Mouse (Mus musculus) liver, adult 2 months (tissue): ENCODE measurements around the gene Ifitm10. TPM values are rescaled to one million over a fixed set of nuclear protein-coding genes. Genes with fewer than 3 reads are reported as not detected.

Experiments used
- DNase-seq: peaks from one replicate; pipeline ENCODE4 v3.0.0-alpha.2; 2011; ENCODE audit warnings: low read depth, low spot score; ENCODE audit errors: extremely low read depth
- H3K27ac ChIP-seq: fragments of 200-500 bp; replicated peaks from 2 replicates; pipeline ENCODE4 v1.5.1; 2012; ENCODE audit warnings: low read depth, mild to moderate bottlenecking, control low read depth, inconsistent platforms, low read length; ENCODE audit not compliant: insufficient read depth
- H3K27me3 ChIP-seq: fragments of 200-500 bp; 2 replicates; pipeline ENCODE4 v1.6.1; 2012; ENCODE audit warnings: mild to moderate bottlenecking, moderate library complexity, low read length, inconsistent platforms; ENCODE audit not compliant: control insufficient read depth, insufficient read depth
- H3K36me3 ChIP-seq: fragments of 200-500 bp; 2 replicates; pipeline ENCODE4 v1.6.1; 2012; ENCODE audit warnings: low read length, inconsistent platforms; ENCODE audit not compliant: control insufficient read depth, insufficient read depth
- H3K4me1 ChIP-seq: fragments of 200-500 bp; 2 replicates; pipeline ENCODE4 v1.6.1; 2011; ENCODE audit warnings: low read length; ENCODE audit not compliant: control insufficient read depth, insufficient read depth
- H3K4me3 ChIP-seq: fragments of 200-500 bp; 2 replicates; pipeline ENCODE4 v1.5.1; 2011; ENCODE audit warnings: low read depth, mild to moderate bottlenecking, control low read depth, low read length, moderate library complexity; ENCODE audit not compliant: insufficient read depth
- H3K79me2 ChIP-seq: fragments of 200-500 bp; 2 replicates; pipeline ENCODE4 v1.6.1; 2012; ENCODE audit warnings: inconsistent platforms, mild to moderate bottlenecking, low read length, moderate library complexity; ENCODE audit not compliant: control insufficient read depth, insufficient read depth
- H3K9ac ChIP-seq: fragments of 200-500 bp; 2 replicates; pipeline ENCODE4 v1.6.1; 2012; ENCODE audit warnings: low read depth, mild to moderate bottlenecking, control low read depth, inconsistent platforms, low read length
- CTCF ChIP-seq: fragments of 200-500 bp; IDR thresholded peaks from 2 replicates; pipeline ENCODE4 v1.5.1; 2011; ENCODE audit warnings: low read depth, low read length, control low read depth
- POLR2A ChIP-seq: fragments of 200-500 bp; IDR thresholded peaks from 2 replicates; pipeline ENCODE4 v1.6.1; 2011; ENCODE audit warnings: low read length, control low read depth; ENCODE audit not compliant: insufficient read depth; ENCODE audit errors: extremely low read depth
- WGBS: fragments of 180-500 bp; shearing (Covaris S2); methylation state at CpG from one replicate; pipeline ENCODE4 v1.1.7; 2018; 5-methylcytosine and 5-hydroxymethylcytosine counted together
- polyA plus RNA-seq: library from polyadenylated mRNA; depleted of rRNA; stranded (reverse); fragments of >200 nt; gene quantifications from 2 replicates; pipeline ENCODE4 v1.2.3, GENCODE M21; 2012
- total RNA-seq: library from RNA; depleted of rRNA; stranded (reverse); fragments of >200 nt; gene quantifications from 2 replicates; pipeline ENCODE4 v1.2.3, GENCODE M21; 2014

Ifitm10 gene
- total and polyA plus RNA-seq, 2 experiments: 0.65 to 0.71 TPM

- no peak overlapping the region for H3K4me3 ChIP-seq
- H3K36me3 ChIP-seq: peaks cover 3% of the 10 kb centered on the region
- 85% methylated on average over 3 of the region's 3 CpGs for WGBS
- peak; percentile 33 for DNase-seq
- H3K27ac ChIP-seq: no peak overlapping the region
- TF ChIP-seq CTCF (no peak), POLR2A (no peak)
- H3K4me1 ChIP-seq: peaks cover 14% of the 10 kb centered on the region
- H3K27me3 ChIP-seq: no peaks in the 10 kb centered on the region
- no peak overlapping the region for H3K9ac ChIP-seq
- H3K79me2 ChIP-seq: peaks cover 17% of the 10 kb centered on the region; the same call in 1 of the 2 replicates
Observed at GRCm38 (mm10) chr7:142389961-142390650, 16.6 kb upstream of the Ifitm10 start.

- H3K27ac ChIP-seq: no peak overlapping the region
- TF ChIP-seq POLR2A (no peak), CTCF (no peak)
- H3K36me3 ChIP-seq: peaks cover 10% of the 10 kb centered on the region
- H3K4me1 ChIP-seq: peaks cover 14% of the 10 kb centered on the region
- no peak for DNase-seq
- no peak overlapping the region for H3K4me3 ChIP-seq
- 84% methylated on average over 2 of the region's 2 CpGs for WGBS
- peaks cover 17% of the 10 kb centered on the region; the same call in 1 of the 2 replicates for H3K79me2 ChIP-seq
- H3K27me3 ChIP-seq: no peaks in the 10 kb centered on the region
- H3K9ac ChIP-seq: no peak overlapping the region
Observed at GRCm38 (mm10) chr7:142388740-142389139, 15.2 kb upstream of the Ifitm10 start.

GRCm38 (mm10) chr7:142388198-142388597 lies 14.6 kb upstream of the Ifitm10 start:
- no peak for DNase-seq
- H3K9ac ChIP-seq: no peak overlapping the region
- H3K4me3 ChIP-seq: no peak overlapping the region
- TF ChIP-seq POLR2A (no peak), CTCF (no peak)
- peak overlapping the region; percentile 7; the same call in 1 of the 2 replicates for H3K27ac ChIP-seq
- H3K27me3 ChIP-seq: no peaks in the 10 kb centered on the region
- WGBS: 98% methylated on average over 1 of the region's 1 CpGs
- peaks cover 17% of the 10 kb centered on the region; the same call in 1 of the 2 replicates for H3K79me2 ChIP-seq
- H3K36me3 ChIP-seq: peaks cover 15% of the 10 kb centered on the region
- H3K4me1 ChIP-seq: peaks cover 14% of the 10 kb centered on the region

- WGBS: under 1% methylated on average over 55 of the region's 55 CpGs
- Histone ChIP-seq H3K27ac (peak within 1 kb of the TSS; percentile 78), H3K4me3 (peak within 1 kb of the TSS; percentile 78), H3K79me2 (peaks cover 17% of the 10 kb centered on the region; the same call in 1 of the 2 replicates), H3K4me1 (peaks cover 14% of the 10 kb centered on the region), H3K27me3 (no peaks in the 10 kb centered on the region), H3K36me3 (peaks cover 21% of the 10 kb centered on the region), H3K9ac (peak within 1 kb of the TSS; percentile 87)
- TF ChIP-seq POLR2A: peak; percentile 93
- TF ChIP-seq CTCF: no peak
- DNase-seq: peak; percentile 88
Observed at GRCm38 (mm10) chr7:142387419-142388148, 14.0 kb upstream of the Ifitm10 start, which contains the start of gene Ctsd. Gene Ctsd (minus strand): TSS chr7:142388038.

- DNase-seq: peak; percentile 84
- H3K36me3 ChIP-seq: peaks cover 27% of the 10 kb centered on the region
- TF ChIP-seq POLR2A (0 out of 2 replicates have a peak, but pooled peaks have one; percentile 24), CTCF (no peak)
- H3K4me1 ChIP-seq: peaks cover 14% of the 10 kb centered on the region
- H3K4me3 ChIP-seq: peak overlapping the region; percentile 78
- WGBS: 3% methylated on average over 6 of the region's 6 CpGs
- H3K27me3 ChIP-seq: no peaks in the 10 kb centered on the region
- peak overlapping the region; percentile 78 for H3K27ac ChIP-seq
- H3K79me2 ChIP-seq: peaks cover 17% of the 10 kb centered on the region; the same call in 1 of the 2 replicates
- H3K9ac ChIP-seq: peak overlapping the region; percentile 87
Observed at GRCm38 (mm10) chr7:142386621-142387201, 13.2 kb upstream of the Ifitm10 start.
